Mouse (Mus musculus) right cerebral cortex, adult 18-20 months (tissue): ENCODE results near the gene Gapt.

Experiments used
- DNase-seq: peaks from one replicate; pipeline ENCODE4 v3.0.0; 2022; ENCODE audit warnings: mixed read lengths

Gene Gapt

DNA sequence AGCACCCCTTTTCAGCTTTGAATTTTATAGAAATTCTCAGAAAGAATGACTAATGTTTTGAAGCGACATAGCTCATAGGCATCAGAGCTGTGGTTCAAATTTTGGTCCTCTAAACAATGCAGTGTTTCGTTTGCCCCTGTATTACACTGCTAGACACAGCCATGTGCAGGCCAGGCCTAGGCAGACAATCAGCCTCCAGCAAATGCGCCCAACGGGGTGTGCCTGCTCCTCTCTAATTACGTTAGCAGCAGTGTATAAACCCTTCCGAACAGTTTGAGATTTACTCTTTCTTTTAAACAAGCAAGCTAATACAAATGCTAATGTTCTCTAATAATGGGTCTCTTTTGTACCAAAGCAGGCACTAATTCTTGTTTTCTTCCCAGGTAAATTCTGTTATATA is 14.4 kb downstream of the Gapt start:
- no peak for DNase-seq

DNA sequence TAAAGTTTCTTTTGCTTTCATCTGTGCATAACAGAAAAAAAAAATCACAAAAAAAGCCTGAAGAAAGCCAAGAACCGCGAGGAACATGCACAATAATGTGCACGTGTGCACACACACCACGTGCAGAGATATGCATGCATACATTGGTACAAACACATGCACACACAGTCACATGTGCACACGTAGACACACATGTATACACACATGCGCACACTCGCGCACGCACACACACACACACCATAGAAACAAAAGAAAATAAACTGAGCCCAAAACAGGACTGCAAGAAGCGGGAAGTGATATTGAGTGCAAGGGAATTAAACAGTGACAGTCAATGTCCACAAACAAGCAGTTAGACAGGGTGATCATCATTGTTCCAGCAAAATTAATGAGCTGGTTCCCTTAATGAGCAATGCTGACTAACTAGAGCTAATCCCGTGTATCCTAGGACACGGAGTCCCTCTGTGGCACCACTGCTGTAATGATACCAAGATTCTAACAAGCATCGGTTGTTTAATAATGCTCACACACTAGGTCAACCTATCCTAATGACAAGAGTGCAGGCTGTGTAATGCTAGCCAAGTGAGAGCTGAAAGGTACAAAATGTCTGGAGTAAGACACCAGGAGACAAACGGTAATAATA is 23.9 kb downstream of the Gapt start:
- no peak for DNase-seq

DNA sequence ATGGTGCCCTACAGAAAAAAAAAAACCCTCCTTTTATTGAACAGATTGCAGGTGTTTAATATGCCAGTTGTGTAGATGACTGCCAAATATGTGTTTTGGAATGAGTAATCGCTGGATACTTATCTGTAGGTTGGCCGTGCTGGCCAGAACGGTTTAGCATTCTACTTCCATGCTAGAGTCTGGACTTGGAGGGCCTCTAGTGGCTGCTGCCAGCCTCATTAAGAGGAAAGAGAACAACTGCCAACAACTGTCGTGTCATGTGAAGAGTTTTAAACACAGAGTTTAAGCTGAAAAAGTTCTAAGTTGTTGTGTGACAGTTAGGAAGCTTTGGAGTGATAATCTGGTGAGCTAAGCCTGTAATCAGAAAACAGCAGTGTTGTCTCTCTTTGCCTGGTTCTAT is 38.3 kb downstream of the Gapt start:
- peak; percentile 16 for DNase-seq

DNA sequence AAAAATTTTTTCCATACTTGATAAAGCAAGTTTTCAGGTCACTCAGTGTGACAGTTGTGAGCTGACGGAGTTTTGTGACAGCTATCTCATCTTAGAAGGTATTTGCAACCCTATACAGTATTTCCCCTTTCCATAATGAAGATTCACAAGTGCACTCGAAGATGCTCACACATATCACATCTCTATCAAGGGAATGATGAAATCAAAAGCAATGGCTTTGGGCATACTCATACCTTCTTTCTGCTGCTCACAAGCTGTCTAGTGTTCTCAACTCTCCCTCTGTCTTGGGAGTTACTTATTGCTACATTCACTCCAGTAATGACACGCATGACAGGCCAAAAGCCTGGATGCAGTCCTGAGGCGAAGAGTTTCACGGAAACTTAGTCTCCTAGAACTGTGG is 49.8 kb downstream of the Gapt start:
- no peak for DNase-seq
